Comparison of ENCODE assay signal across 14 mouse cellular contexts in the genomic region with DNA sequence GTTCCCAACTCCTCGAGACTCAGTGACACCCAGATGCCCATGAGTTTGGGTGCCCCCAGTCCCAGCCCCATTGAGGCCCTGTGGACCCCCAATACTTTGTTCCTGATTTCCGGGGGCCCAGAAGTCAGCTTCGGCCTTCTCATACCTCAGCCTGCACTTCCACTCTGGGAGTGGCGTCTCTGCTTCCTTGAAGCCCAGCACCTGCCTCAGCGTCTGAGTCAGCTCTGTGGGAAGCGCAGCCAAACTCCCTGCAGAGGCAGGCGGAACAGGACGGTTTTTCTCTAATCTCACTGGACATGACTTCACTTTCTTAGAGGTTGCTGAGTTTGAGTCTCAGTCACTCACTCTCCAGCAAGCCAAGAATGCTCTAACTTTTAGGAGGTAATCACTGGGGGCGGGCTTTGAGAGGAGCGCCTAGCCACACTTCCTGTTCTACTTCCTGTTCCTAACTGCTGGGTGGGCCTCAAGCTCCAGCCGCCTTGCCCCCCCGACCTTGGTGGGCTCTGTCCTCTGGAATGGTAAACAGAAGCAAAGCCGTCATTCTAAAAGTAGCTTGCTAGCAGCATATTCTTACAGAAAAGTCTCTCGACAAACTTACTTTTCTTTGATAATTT. TPM values are rescaled to one million over a fixed set of nuclear protein-coding genes. Genes with fewer than 3 reads are reported as not detected.
DNase-seq lines count a peak whose midpoint lies in the region; ATAC-seq and TF ChIP-seq lines count a peak whose summit lies in the region.
"Had no signal": no experiment of that assay in that cellular context is flagged by ENCODE, and none has a peak within 500 bp of the region (broad histone marks: within the 10 kb centered on the region; RNA-seq: fewer than 3 reads in every experiment).

No protein-coding gene starts in this region.

- H3K4me3 ChIP-seq in liver, embryonic 11.5 days (ENCODE audit: low read depth, low read length), result no peak overlapping the region
- peak overlapping the region; percentile 51 to 68 for H3K4me3 ChIP-seq in ES-E14 (ENCODE audit: insufficient read depth in 1 of 2, low read depth in 1 of 2, low read length in 2 of 2, poor library complexity in 1 of 2, severe bottlenecking in 1 of 2)
- H3K4me3 ChIP-seq in liver, embryonic 12.5 days, result no peak overlapping the region
- H3K4me3 ChIP-seq in hindbrain, embryonic 16.5 days (ENCODE audit: low read length), result no peak overlapping the region
- H3K4me3 ChIP-seq: midbrain, embryonic 15.5 days had no signal

- in situ Hi-C loops in ES-E14 (cut with MboI; ENCODE audit: low sequenced_read_pairs in 2 of 2, unreplicated experiment in 2 of 2), result no loop called here

- no peak for ATAC-seq in liver, embryonic 11.5 days (replicated peaks; ENCODE audit: low FRiP score)
- ATAC-seq in liver, embryonic 12.5 days, result no peak
- ATAC-seq in hindbrain, embryonic 16.5 days, result no peak
- ATAC-seq: forebrain, embryonic 16.5 days; midbrain, embryonic 15.5 days had no signal

- intact Hi-C loops in left cerebral cortex, postnatal 25 days (cut with DNase I), result no loop called here

- WGBS in liver, embryonic 11.5 days, result 48% methylated on average over 14 of the region's 14 CpGs
- WGBS in liver, embryonic 12.5 days (ENCODE audit: insufficient replicate concordance), result 30% methylated on average over 14 of the region's 14 CpGs
- 86% methylated on average over 14 of the region's 14 CpGs for WGBS in hindbrain, embryonic 16.5 days

- no peak overlapping the region for H3K9ac ChIP-seq in liver, embryonic 11.5 days (ENCODE audit: low read depth, low read length)
- H3K9ac ChIP-seq in ES-E14 (ENCODE audit: insufficient read depth, low read depth, low read length, poor library complexity, severe bottlenecking), result peak overlapping the region; percentile 57
- H3K9ac ChIP-seq in liver, embryonic 12.5 days, result no peak overlapping the region
- no peak overlapping the region for H3K9ac ChIP-seq in hindbrain, embryonic 16.5 days (ENCODE audit: low read depth, low read length)
- H3K9ac ChIP-seq: midbrain, embryonic 15.5 days had no signal

- H3K36me3 ChIP-seq in liver, embryonic 11.5 days (ENCODE audit: control insufficient read depth, insufficient read depth, low read length), result no peaks in the 10 kb centered on the region
- H3K36me3 ChIP-seq in ES-E14 (ENCODE audit: control insufficient read depth, insufficient read depth, low read length, poor library complexity, severe bottlenecking), result no peaks in the 10 kb centered on the region
- H3K36me3 ChIP-seq in liver, embryonic 12.5 days, result no peaks in the 10 kb centered on the region
- no peaks in the 10 kb centered on the region for H3K36me3 ChIP-seq in hindbrain, embryonic 16.5 days (ENCODE audit: control insufficient read depth, insufficient read depth, low read length)
- H3K36me3 ChIP-seq: midbrain, embryonic 15.5 days had no signal

- peaks cover 8% of the 10 kb centered on the region; the same call in 1 of the 2 replicates for H3K4me1 ChIP-seq in liver, embryonic 11.5 days (replicated peaks; ENCODE audit: control insufficient read depth, insufficient read depth, low read length)
- H3K4me1 ChIP-seq in ES-E14 (ENCODE audit: control insufficient read depth in 2 of 2, insufficient read depth in 2 of 2, low read length in 2 of 2, poor library complexity in 1 of 2), result peaks cover 0 to 5% of the 10 kb centered on the region in 2 experiments; a peak in 2 of 4 replicates
- H3K4me1 ChIP-seq in liver, embryonic 12.5 days, result 0 out of 2 replicates have a peak, but pooled peaks cover 10% of the 10 kb centered on the region
- H3K4me1 ChIP-seq in hindbrain, embryonic 16.5 days (ENCODE audit: control insufficient read depth, insufficient read depth, low read depth, low read length), result no peaks in the 10 kb centered on the region
- H3K4me1 ChIP-seq: midbrain, embryonic 15.5 days had no signal

- H3K9me3 ChIP-seq in liver, embryonic 11.5 days (ENCODE audit: control insufficient read depth, low read length), result no peaks in the 10 kb centered on the region
- no peaks in the 10 kb centered on the region for H3K9me3 ChIP-seq in ES-E14 (ENCODE audit: control insufficient read depth, insufficient read depth, low read depth, low read length)
- no peaks in the 10 kb centered on the region for H3K9me3 ChIP-seq in liver, embryonic 12.5 days (replicated peaks)
- no peaks in the 10 kb centered on the region for H3K9me3 ChIP-seq in hindbrain, embryonic 16.5 days (ENCODE audit: control insufficient read depth, low read length)
- H3K9me3 ChIP-seq: midbrain, embryonic 15.5 days had no signal

- no peak for DNase-seq in liver, embryonic 11.5 days (ENCODE audit: low spot score)
- no peak for DNase-seq in liver
- DNase-seq in ES-E14 (ENCODE audit: low read depth, low spot score), result no peak
- peak; percentile 68 for DNase-seq in thymus, postnatal 0 days (ENCODE audit: low spot score)
- DNase-seq in urinary bladder, postnatal 14 days (ENCODE audit: low spot score), result no peak
- no peak for DNase-seq in left cerebral cortex, postnatal 25 days (ENCODE audit: low spot score in 2 of 2)
- DNase-seq: heart, postnatal 14 days; kidney, postnatal 10 days; left cerebral cortex, postnatal 4 days had no signal

- no peak overlapping the region for H3K27ac ChIP-seq in liver, embryonic 11.5 days (ENCODE audit: low read depth, low read length)
- H3K27ac ChIP-seq in ES-E14 (ENCODE audit: insufficient read depth, low read depth, low read length, poor library complexity, severe bottlenecking), result no peak overlapping the region
- H3K27ac ChIP-seq in liver, embryonic 12.5 days, result 0 out of 2 replicates have a peak overlapping the region, but pooled peaks have one; percentile 20
- no peak overlapping the region for H3K27ac ChIP-seq in hindbrain, embryonic 16.5 days (ENCODE audit: low read depth, low read length)
- H3K27ac ChIP-seq: midbrain, embryonic 15.5 days had no signal

- peak overlapping the region; percentile 38 for H3K4me2 ChIP-seq in liver, embryonic 11.5 days
- H3K4me2 ChIP-seq in liver, embryonic 12.5 days, result peak overlapping the region; percentile 29; the same call in 1 of the 2 replicates
- no peak overlapping the region for H3K4me2 ChIP-seq in hindbrain, embryonic 16.5 days (ENCODE audit: low read length)
- H3K4me2 ChIP-seq: midbrain, embryonic 15.5 days had no signal

- no peaks in the 10 kb centered on the region for H3K27me3 ChIP-seq in liver, embryonic 11.5 days (replicated peaks; ENCODE audit: control insufficient read depth, insufficient read depth, low read length)
- no peaks in the 10 kb centered on the region for H3K27me3 ChIP-seq in liver, embryonic 12.5 days (replicated peaks)
- H3K27me3 ChIP-seq in hindbrain, embryonic 16.5 days (replicated peaks; ENCODE audit: control insufficient read depth, insufficient read depth, low read length), result no peaks in the 10 kb centered on the region
- H3K27me3 ChIP-seq: midbrain, embryonic 15.5 days had no signal

TF ChIP-seq in ES-E14, 5 proteins besides CTCF, POLR2A, EP300 and RAD21:
- TF ChIP-seq HCFC1 (IDR thresholded peaks at IDR 0.05; ENCODE audit: borderline replicate concordance, insufficient read depth, low read length) (no peak), MAFK (IDR thresholded peaks at IDR 0.05; ENCODE audit: insufficient read depth, low read depth, low read length) (no peak), ZNF384 (IDR thresholded peaks at IDR 0.05; ENCODE audit: low read depth, low read length) (no peak), CHD2 (IDR thresholded peaks at IDR 0.05; ENCODE audit: low read depth, low read length) (no peak), ZC3H11A (IDR thresholded peaks at IDR 0.05; ENCODE audit: borderline replicate concordance, low read depth, low read length) (no peak)

RNA-seq across cellular contexts. Expression of a gene that starts 35.5 kb away (rescaled TPM):
- polyA plus RNA-seq in liver, embryonic 11.5 days (2014; fragmentation: Nextera tagmentation; extraction: Ambion mirVana), result 0.26 and 0.43 TPM in 2 replicates
- 0.40 and 1.2 TPM in 2 replicates for total RNA-seq in ES-E14 (2012; rRNA removed)
- polyA plus RNA-seq in liver, embryonic 12.5 days (2016; fragmentation: Nextera tagmentation; extraction: Ambion mirVana), result 0.08 TPM in 2 replicates
- polyA plus RNA-seq in thymus, postnatal 0 days (2015; fragmentation: Nextera tagmentation; extraction: Ambion mirVana), result 2.3 and 2.4 TPM in 2 replicates
- 1.4 and 1.9 TPM in 2 replicates for polyA plus RNA-seq in hindbrain, embryonic 16.5 days (2015; fragmentation: Nextera tagmentation; extraction: Ambion mirVana)
- under 1 TPM; 0.41 to 0.92 TPM for total RNA-seq in left cerebral cortex, postnatal 25 days (2021)
- total RNA-seq: MEL had no signal

RNA-seq across cellular contexts. Expression of a gene that starts 57.7 kb away (rescaled TPM):
- polyA plus RNA-seq in liver, embryonic 11.5 days (2014; fragmentation: Nextera tagmentation; extraction: Ambion mirVana), result 31.1 and 34.4 TPM in 2 replicates
- 29.3 and 32.0 TPM in 2 replicates for total RNA-seq in ES-E14 (2012; rRNA removed)
- 19.9 and 20.0 TPM in 2 replicates for polyA plus RNA-seq in liver, embryonic 12.5 days (2016; fragmentation: Nextera tagmentation; extraction: Ambion mirVana)
- polyA plus RNA-seq in thymus, postnatal 0 days (2015; fragmentation: Nextera tagmentation; extraction: Ambion mirVana), result 28.0 and 29.2 TPM in 2 replicates
- polyA plus RNA-seq in hindbrain, embryonic 16.5 days (2015; fragmentation: Nextera tagmentation; extraction: Ambion mirVana), result 14.3 and 15.7 TPM in 2 replicates
- total RNA-seq in left cerebral cortex, postnatal 25 days (2021), result 1 to 10 TPM; 6.8 to 8.3 TPM

RNA-seq across cellular contexts. Expression of a gene that starts 57.8 kb away (rescaled TPM):
- 22.8 and 25.6 TPM in 2 replicates for polyA plus RNA-seq in liver, embryonic 11.5 days (2014; fragmentation: Nextera tagmentation; extraction: Ambion mirVana)
- total RNA-seq in ES-E14 (2012; rRNA removed), result 6.8 and 10.0 TPM in 2 replicates
- polyA plus RNA-seq in liver, embryonic 12.5 days (2016; fragmentation: Nextera tagmentation; extraction: Ambion mirVana), result 22.5 and 24.8 TPM in 2 replicates
- 66.5 and 69.4 TPM in 2 replicates for polyA plus RNA-seq in thymus, postnatal 0 days (2015; fragmentation: Nextera tagmentation; extraction: Ambion mirVana)
- polyA plus RNA-seq in hindbrain, embryonic 16.5 days (2015; fragmentation: Nextera tagmentation; extraction: Ambion mirVana), result 41.0 and 41.2 TPM in 2 replicates
- 10 to 100 TPM; 50.9 to 51.2 TPM for total RNA-seq in left cerebral cortex, postnatal 25 days (2021)

Comparison
In these comparisons a context has a peak if more than half of its experiments do, and no peak if none do; other contexts are left out.
1. H3K4me3 ChIP-seq: peak in ES-E14 (2 of 2); none in liver, embryonic 11.5 days (single experiment), liver, embryonic 12.5 days (single experiment) and hindbrain, embryonic 16.5 days (single experiment).